Mouse (Mus musculus): ENCODE measurements around the gene Fgd2. TPM values are rescaled to one million over a fixed set of nuclear protein-coding genes. Genes with fewer than 3 reads are reported as not detected.
"Not testable (repeated sequence)": the region's sequence is repeated elsewhere in the genome, so short reads cannot be mapped to it uniquely, and the experiment has no call there.

Gene Fgd2
- total RNA-seq, 4 experiments from 2014 or later = 7.5 to 7.9 (median 7.6) TPM

DNA sequence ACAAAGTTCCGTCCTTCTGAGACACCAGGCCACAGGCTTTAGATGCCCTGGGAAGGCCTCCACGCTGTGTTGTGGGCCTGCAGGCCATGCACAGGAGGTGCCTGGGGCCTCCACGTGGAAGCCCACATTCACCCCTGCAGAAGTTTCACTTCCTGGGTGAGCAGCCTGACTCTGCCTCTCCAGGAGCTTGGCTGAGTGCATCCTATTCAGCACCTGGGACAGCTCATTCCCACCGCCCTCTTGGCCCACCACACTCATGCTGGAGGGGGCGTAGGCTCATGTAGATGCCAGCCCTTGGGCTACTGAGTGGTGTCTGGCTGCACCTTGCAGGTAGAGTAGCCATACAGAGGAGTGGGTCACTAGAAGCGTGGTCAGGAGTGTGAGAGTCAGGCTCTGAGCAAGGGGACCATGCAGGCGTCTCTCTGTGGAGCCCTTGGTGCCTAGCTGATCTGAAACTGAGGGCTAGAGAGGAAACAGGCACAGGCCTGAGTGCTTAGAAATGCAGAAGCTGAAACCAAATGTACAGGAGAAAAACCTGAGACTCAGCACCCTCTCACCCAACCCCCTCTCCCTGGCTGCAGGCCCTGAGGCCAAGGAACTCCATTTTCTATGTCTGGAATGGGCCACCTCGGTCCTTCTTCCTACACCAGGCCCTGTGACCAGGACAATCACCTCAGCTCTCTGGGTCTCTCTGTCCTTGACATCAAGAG lies 1.4 kb downstream of the Fgd2 start:
- DNase-seq (ENCODE audit: low spot score in 2 of 2) = no peak

GRCm38 (mm10) chr17:29363109-29363508 lies 2.4 kb downstream of the Fgd2 start:
- no peak for DNase-seq (ENCODE audit: low spot score in 2 of 2)

DNA sequence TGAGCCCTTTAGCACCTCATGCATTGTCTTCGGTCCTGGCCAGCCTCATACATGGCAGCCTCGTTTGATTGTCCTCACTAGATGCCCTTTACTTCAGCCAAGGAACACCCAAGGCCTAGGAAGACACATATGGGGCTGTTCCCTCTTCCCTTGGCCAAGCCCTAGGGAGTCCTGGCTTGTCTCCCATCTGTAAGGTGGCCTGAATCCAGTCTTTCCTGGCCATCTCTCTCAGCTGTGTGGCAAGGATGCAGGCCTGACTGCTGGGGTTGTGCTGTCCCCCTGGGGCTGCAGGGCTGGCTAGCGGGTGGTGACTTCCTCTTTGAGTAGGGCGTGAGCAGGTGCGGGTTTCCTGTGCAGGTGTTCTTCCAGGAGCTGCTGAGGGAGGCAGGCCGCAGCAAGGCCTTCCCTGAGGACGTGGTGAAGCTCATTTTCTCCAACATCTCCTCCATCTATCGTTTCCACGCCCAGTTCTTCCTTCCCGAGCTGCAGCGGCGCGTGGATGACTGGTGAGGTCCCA lies 4.4 kb downstream of the Fgd2 start:
- DNase-seq (ENCODE audit: low spot score in 2 of 2) = no peak

GRCm38 (mm10) chr17:29368726-29369125 lies 8.0 kb downstream of the Fgd2 start:
- no peak for DNase-seq (ENCODE audit: low spot score in 2 of 2)

GRCm38 (mm10) chr17:29370984-29371723 lies 10.4 kb downstream of the Fgd2 start:
- peak; percentile 76 to 88 for DNase-seq (ENCODE audit: low spot score in 2 of 2)

DNA sequence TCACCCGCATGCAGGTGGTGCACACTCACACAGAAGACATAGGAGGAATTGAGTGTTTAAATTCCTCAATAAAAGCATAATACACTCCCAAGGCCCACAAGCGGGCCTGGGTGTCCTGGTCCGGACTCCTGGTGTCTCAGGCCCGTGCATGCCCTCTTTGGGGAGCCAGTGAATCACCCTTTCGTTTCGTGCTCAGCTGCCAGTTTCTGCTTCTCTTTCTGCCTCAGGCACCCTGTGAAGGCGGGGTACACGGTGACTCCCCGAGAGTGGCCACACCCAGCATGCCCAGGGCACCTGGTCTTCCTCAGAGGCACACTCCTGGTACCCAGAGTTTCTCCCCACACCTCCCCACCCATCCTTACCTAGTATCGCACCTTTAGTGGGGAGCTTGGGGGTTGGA lies 15.2 kb downstream of the Fgd2 start:
- DNase-seq (ENCODE audit: low spot score in 2 of 2) = no peak

DNA sequence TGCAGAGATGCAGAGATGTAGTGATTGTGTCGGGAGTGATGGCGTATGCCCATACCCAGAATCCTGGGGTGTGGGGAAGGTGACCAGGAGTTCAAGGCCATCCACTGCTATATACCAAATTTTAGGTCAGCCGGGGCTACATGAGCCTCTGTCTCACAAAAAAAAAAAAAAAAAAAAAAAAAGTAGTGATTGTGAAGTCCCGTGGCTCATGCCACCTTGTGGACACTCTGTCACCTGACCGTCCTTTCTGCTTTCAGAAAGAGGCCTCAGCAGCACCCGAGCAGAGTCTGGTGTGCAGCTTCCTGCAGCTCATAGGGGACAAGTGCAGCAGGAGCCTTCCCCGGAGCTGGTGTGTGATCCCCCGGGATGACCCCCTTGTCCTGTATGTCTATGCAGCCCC lies 17.3 kb downstream of the Fgd2 start:
- no peak for DNase-seq (ENCODE audit: low spot score in 2 of 2)

DNA sequence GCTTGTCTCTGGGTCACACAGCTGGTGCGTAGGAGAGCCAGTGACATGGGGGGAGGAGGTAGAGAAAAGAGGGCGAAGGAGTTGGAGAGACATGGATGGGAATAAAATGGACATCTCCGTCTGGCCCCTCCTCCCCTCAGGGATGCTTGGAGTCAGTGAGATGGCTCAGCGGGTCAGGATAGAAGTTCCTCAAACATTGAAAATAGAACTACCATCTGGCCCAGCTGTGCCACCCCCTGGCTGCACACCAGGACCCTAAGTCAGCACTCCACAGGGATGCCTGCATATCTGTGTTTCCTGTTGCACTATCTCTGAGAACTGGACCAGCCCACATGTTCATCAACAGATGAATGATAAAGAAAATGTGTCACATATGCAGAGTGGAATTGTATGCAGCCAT lies 19.5 kb downstream of the Fgd2 start:
- DNase-seq (ENCODE audit: low spot score in 2 of 2) = no peak

DNA sequence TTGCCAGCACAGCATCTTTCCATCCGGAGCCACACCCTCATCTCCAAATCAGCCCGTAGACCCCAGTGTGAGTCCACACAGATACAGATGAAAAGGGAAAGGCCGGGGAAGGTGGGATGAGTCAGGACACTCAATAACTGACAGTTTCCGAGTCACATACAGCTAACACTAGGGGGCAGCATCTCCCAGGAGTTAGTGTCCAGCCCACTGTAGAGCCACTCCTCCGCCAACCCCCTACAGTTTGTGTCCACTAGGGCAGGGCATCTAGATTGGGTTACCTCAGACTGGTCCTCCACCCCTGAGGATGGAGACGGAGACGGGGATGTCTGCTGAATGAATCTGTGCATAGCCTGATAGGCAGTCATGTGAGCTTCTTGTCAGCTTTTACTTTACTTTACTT lies 20.8 kb downstream of the Fgd2 start:
- no peak for DNase-seq (ENCODE audit: low spot score in 2 of 2)

- DNase-seq (ENCODE audit: low spot score in 2 of 2) = no peak
These were observed 21.7 kb downstream of the Fgd2 start for GRCm38 (mm10) chr17:29382417-29382816.

GRCm38 (mm10) chr17:29383923-29384322 lies 23.2 kb downstream of the Fgd2 start:
- no peak for DNase-seq (ENCODE audit: low spot score in 2 of 2)

- no peak for DNase-seq (ENCODE audit: low spot score in 2 of 2)
These were observed 24.2 kb downstream of the Fgd2 start for GRCm38 (mm10) chr17:29384850-29385438.

DNA sequence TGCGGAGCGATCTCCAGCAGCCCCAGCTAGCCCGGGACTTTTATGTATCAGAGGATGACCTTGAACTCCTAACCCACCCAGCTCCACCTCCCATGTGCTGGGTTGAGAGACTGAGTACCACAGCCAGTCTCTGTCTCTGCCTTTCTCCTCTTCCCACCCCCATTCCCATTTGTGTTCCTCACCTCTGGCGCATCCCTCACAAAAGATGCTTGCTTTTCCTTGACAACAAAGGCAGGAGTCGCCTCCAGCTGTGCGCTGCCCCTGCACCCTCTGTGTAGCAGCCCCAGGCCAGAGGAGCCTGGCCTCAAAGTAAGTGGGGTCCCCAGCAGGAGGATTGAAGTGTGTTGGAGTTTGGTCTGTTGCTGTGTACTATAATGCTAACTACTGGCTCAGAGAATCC lies 25.0 kb downstream of the Fgd2 start:
- no peak for DNase-seq (ENCODE audit: low spot score in 2 of 2)

GRCm38 (mm10) chr17:29388978-29389377 lies 28.3 kb downstream of the Fgd2 start:
- DNase-seq (ENCODE audit: low spot score in 2 of 2) = no peak

DNA sequence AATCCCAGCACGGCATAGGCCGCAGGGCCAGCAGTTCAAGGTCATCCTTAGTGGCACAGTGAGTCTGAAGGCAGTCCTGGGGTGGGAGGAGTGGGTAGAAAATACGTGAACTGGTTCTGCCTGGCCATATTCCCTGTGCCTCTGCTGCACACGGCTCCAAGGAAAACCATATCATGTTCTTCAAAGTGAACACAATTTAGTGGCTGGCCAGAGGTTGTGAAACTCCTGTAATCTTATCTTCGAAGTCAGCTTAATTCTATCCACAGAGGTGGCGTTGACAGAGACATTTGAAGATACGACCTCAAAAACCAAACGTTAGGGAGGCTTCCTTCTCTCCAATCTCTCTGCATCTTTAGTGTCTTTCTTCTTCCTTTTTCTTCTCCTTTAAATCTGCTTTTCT lies 30.6 kb downstream of the Fgd2 start:
- no peak for DNase-seq (ENCODE audit: low spot score in 2 of 2)

DNA sequence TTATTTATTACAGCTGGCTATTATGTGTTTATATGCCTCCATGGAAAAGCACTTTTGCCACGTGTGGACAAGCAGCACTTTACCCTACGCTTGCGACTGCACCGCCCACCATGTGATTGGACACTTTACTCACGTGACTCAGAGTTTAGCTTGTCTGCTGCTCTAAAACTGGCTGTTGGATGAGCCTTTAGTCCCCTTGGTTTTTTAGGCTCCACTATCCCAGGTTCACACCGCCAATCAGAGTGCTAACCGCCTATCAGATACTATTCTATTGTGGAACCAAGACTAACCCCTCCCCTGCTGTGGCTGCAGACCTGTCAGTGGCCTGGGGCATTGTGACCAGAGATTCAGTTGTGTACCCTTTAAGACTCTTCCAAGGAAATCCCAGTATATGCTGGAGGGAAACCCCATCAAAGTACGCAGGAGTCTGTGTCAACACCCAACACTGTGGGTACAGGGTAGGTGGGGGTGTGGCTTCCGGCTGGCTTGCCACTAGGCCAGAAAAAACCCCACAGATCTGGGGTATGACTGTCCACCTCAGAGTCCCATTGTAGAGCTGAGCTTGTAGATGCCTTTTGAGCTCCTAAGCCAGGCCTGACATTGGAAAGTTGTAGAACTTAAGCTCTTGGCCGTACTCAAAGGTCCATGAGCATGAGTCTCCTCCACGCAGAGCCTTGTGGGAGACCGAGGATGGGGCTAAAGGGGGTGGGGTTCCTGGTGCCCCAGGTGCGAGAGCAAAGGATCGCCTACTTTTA lies 32.8 kb downstream of the Fgd2 start:
- DNase-seq (ENCODE audit: low spot score in 2 of 2) = no peak

- DNase-seq (ENCODE audit: low spot score in 2 of 2) = no peak
These were observed 33.5 kb downstream of the Fgd2 start for GRCm38 (mm10) chr17:29394106-29394760.

DNA sequence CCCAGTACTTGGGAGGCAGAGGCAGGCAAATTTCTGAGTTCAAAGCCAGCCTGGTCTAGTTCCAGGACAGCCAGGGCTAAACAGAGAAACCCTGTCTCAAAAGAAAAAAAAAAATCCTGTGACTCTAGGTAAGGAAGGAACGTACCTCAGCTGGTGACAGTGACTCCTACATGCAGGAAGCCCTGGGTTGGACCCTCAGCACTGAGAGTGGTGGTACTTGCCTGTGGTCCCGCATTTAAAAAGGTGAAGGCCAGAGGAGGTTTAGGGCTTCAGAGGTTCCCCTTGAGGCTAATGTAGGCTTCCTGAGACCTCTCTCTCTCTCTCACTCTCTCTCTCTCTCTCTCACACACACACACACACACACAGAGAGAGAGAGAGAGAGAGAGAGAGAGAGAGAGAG lies 34.0 kb downstream of the Fgd2 start:
- not testable (repeated sequence) for DNase-seq (ENCODE audit: low spot score in 2 of 2)

DNA sequence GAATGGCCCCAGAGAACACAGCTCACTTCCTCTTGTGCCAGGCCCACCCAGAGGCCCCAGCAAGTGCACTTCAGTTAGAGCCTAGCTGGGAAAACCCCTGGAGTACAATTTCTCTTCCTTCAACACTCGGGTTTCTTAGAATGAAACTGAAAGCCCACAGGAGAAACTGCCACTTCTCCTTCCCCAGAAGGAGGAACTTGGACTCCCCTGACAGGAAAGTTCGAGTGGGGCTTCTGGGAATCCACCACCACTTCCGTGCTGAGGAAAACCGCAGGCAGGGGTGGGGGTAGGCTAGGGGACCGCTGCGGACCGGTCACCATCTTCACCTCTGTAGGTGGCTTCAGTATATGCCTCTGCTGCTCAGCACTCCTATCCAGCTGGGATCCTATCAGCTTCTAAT lies 34.7 kb downstream of the Fgd2 start:
- no peak for DNase-seq (ENCODE audit: low spot score in 2 of 2)

DNA sequence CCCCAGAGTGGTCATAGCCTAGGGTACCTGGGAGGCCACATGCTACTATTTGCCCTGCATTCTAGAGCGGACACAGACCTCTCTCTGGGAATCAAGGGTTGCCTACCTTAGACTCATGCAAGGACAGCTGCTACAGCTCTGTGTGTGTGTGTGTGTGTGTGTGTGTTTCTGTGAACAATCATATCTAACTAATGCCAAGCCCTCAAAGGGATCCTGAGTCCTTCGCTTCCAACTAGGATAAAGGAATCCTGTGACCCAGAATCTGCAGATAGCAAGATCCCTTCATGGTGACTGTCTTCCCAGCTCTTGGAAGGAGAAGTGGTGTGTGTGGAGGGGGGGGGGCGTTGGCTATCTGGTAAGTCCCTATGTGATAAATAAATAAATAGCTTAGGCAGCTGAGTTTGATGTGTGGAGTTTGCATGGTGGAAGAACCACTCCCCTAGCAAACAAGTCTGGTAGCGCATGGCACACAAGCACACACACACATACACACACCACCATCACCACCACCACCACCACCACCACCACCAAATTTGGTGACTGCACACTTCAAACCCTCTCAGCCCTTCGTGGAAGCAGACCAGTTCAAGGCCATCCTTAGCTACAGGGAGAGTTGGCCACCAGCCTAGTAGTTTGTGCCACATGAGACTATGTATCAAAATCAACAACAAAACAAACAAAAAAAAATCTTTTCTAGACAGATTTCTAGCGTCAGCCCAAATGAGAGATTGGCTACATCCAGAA lies 35.5 kb downstream of the Fgd2 start:
- no peak for DNase-seq (ENCODE audit: low spot score in 2 of 2)
